Mouse (Mus musculus): ENCODE results near the gene Zic4.

The Zic4 gene

GRCm38 (mm10) chr9:91361856-91362601 lies at the start of gene Zic4:
TSS of gene Zic4 (plus strand) at chr9:91362413.
- in situ Hi-C loops (cut with MboI, MseI): loop anchor here in 1 of 2 experiments (25.0 kb wide), 1 partner anchor 1475 kb away; no protein-coding TSS in a partner anchor

- in situ Hi-C loops (cut with MboI, MseI): no loop called here
These were observed 14.6 kb upstream of the Zic4 start for GRCm38 (mm10) chr9:91347591-91347990.

GRCm38 (mm10) chr9:91348746-91349145 lies 13.5 kb upstream of the Zic4 start:
- in situ Hi-C loops (cut with MboI, MseI): no loop called here

- in situ Hi-C loops (cut with MboI, MseI): loop anchor here in 1 of 2 experiments (25.0 kb wide), 1 partner anchor 1463 kb away; no protein-coding TSS in a partner anchor
These were observed 11.9 kb upstream of the Zic4 start for GRCm38 (mm10) chr9:91350211-91350791.

- in situ Hi-C loops (cut with MboI, MseI): loop anchor here in 1 of 2 experiments (25.0 kb wide), 1 partner anchor 1464 kb away; no protein-coding TSS in a partner anchor
These were observed 11.3 kb upstream of the Zic4 start for GRCm38 (mm10) chr9:91350861-91351291.

- in situ Hi-C loops (cut with MboI, MseI): loop anchor here in 1 of 2 experiments (25.0 kb wide), 1 partner anchor 1464 kb away; no protein-coding TSS in a partner anchor
These were observed 10.9 kb upstream of the Zic4 start for GRCm38 (mm10) chr9:91351361-91351760.

GRCm38 (mm10) chr9:91351961-91352411 lies 10.2 kb upstream of the Zic4 start:
- in situ Hi-C loops (cut with MboI, MseI): loop anchor here in 1 of 2 experiments (25.0 kb wide), 1 partner anchor 1465 kb away; no protein-coding TSS in a partner anchor

GRCm38 (mm10) chr9:91352786-91353185 lies 9.4 kb upstream of the Zic4 start:
- in situ Hi-C loops (cut with MboI, MseI): loop anchor here in 1 of 2 experiments (25.0 kb wide), 1 partner anchor 1465 kb away; no protein-coding TSS in a partner anchor

GRCm38 (mm10) chr9:91353551-91354433 lies 8.4 kb upstream of the Zic4 start:
- in situ Hi-C loops (cut with MboI, MseI): loop anchor here in 1 of 2 experiments (25.0 kb wide), 1 partner anchor 1466 kb away; no protein-coding TSS in a partner anchor

- in situ Hi-C loops (cut with MboI, MseI): loop anchor here in 1 of 2 experiments (25.0 kb wide), 1 partner anchor 1467 kb away; no protein-coding TSS in a partner anchor
These were observed 7.6 kb upstream of the Zic4 start for GRCm38 (mm10) chr9:91354434-91355269.

- in situ Hi-C loops (cut with MboI, MseI): loop anchor here in 1 of 2 experiments (25.0 kb wide), 1 partner anchor 1468 kb away; no protein-coding TSS in a partner anchor
These were observed 7.0 kb upstream of the Zic4 start for GRCm38 (mm10) chr9:91355270-91355589.

- in situ Hi-C loops (cut with MboI, MseI): loop anchor here in 1 of 2 experiments (25.0 kb wide), 1 partner anchor 1468 kb away; no protein-coding TSS in a partner anchor
These were observed 6.4 kb upstream of the Zic4 start for GRCm38 (mm10) chr9:91355629-91356352.

GRCm38 (mm10) chr9:91356353-91356740 lies 5.9 kb upstream of the Zic4 start:
- in situ Hi-C loops (cut with MboI, MseI): loop anchor here in 1 of 2 experiments (25.0 kb wide), 1 partner anchor 1469 kb away; no protein-coding TSS in a partner anchor

GRCm38 (mm10) chr9:91357321-91357720 lies 4.9 kb upstream of the Zic4 start:
- in situ Hi-C loops (cut with MboI, MseI): loop anchor here in 1 of 2 experiments (25.0 kb wide), 1 partner anchor 1470 kb away; no protein-coding TSS in a partner anchor

GRCm38 (mm10) chr9:91358851-91359687 lies 3.1 kb upstream of the Zic4 start:
- in situ Hi-C loops (cut with MboI, MseI): loop anchor here in 1 of 2 experiments (25.0 kb wide), 1 partner anchor 1472 kb away; no protein-coding TSS in a partner anchor

GRCm38 (mm10) chr9:91360151-91361032 lies 1.8 kb upstream of the Zic4 start:
- in situ Hi-C loops (cut with MboI, MseI): loop anchor here in 1 of 2 experiments (25.0 kb wide), 1 partner anchor 1473 kb away; no protein-coding TSS in a partner anchor
